Comparison of ENCODE assay signal across 27 mouse cellular contexts in genomic region chr9:15722506-15722905, GRCm38 (mm10).
"Had no signal": no experiment of that assay in that cellular context is flagged by ENCODE, and none has a peak within 500 bp of the region (broad histone marks: within the 10 kb centered on the region; RNA-seq: fewer than 3 reads in every experiment).

No protein-coding gene starts in this region.

- DNase-seq: gastrocnemius, adult 2 months; gastrocnemius, postnatal 10 days; gastrocnemius, postnatal 25 days; heart, postnatal 14 days; heart, postnatal 4 days; kidney, adult 18-20 months; kidney, adult 8-10 months; kidney, postnatal 10 days; kidney, postnatal 25 days; kidney, postnatal 4 days; liver; liver, embryonic 13.5 days; liver, postnatal 0 days had no signal

- H3K27ac ChIP-seq: gastrocnemius, adult 2 months; heart, embryonic 13.5 days; heart, embryonic 15.5 days; hindbrain, embryonic 10.5 days; intestine, embryonic 15.5 days; layer of hippocampus, adult 2 months; left cerebral cortex, adult 2 months; limb, embryonic 12.5 days; liver, embryonic 13.5 days; liver, embryonic 15.5 days had no signal

- H3K9ac ChIP-seq: heart, embryonic 13.5 days; heart, embryonic 15.5 days; hindbrain, embryonic 12.5 days; intestine, embryonic 15.5 days; limb, embryonic 12.5 days; liver, embryonic 13.5 days; liver, embryonic 15.5 days; liver, postnatal 0 days had no signal

- H3K4me2 ChIP-seq: heart, embryonic 11.5 days; heart, embryonic 13.5 days; heart, embryonic 15.5 days; hindbrain, embryonic 12.5 days; intestine, embryonic 15.5 days; limb, embryonic 12.5 days; liver, embryonic 11.5 days; liver, embryonic 13.5 days; liver, embryonic 15.5 days had no signal

- H3K9me3 ChIP-seq: heart, embryonic 13.5 days; heart, embryonic 15.5 days; hindbrain, embryonic 10.5 days; hindbrain, embryonic 12.5 days; intestine, embryonic 15.5 days; limb, embryonic 12.5 days; liver, embryonic 13.5 days; liver, embryonic 15.5 days had no signal

- ATAC-seq: hindbrain, embryonic 16.5 days; inflammation-experienced regulatory T-cells, adult 6 months; intestine, embryonic 15.5 days; intestine, postnatal 0 days; liver, postnatal 0 days had no signal

- H3K36me3 ChIP-seq: liver, embryonic 13.5 days; liver, embryonic 15.5 days had no signal

- H3K4me3 ChIP-seq: gastrocnemius, adult 2 months; heart, embryonic 13.5 days; heart, embryonic 15.5 days; hindbrain, embryonic 10.5 days; hindbrain, embryonic 12.5 days; intestine, embryonic 15.5 days; layer of hippocampus, adult 2 months; left cerebral cortex, adult 2 months; limb, embryonic 12.5 days; liver, embryonic 13.5 days; liver, embryonic 15.5 days had no signal

- H3K27me3 ChIP-seq: heart, embryonic 13.5 days; heart, embryonic 15.5 days; hindbrain, embryonic 12.5 days; intestine, embryonic 15.5 days; limb, embryonic 12.5 days; liver, embryonic 13.5 days; liver, embryonic 15.5 days had no signal

- H3K4me1 ChIP-seq: heart, embryonic 13.5 days; heart, embryonic 15.5 days; hindbrain, embryonic 10.5 days; intestine, embryonic 15.5 days; limb, embryonic 12.5 days; liver, embryonic 13.5 days; liver, embryonic 15.5 days had no signal
